Mouse (Mus musculus) neural tube, embryonic 15.5 days (tissue): Measurements from ENCODE around the gene Tmc1. TPM values are rescaled to one million over a fixed set of nuclear protein-coding genes. Genes with fewer than 3 reads are reported as not detected.

ENCODE experiments used
- ATAC-seq: fragments of 200-750 bp; cut with Nextera tagmentation; 2 replicates; pipeline ENCODE4 v1.8.0; 2017; ENCODE audit warnings: mild to moderate bottlenecking, moderate TSS enrichment, moderate library complexity; ENCODE audit not compliant: low FRiP score
- H3K27ac ChIP-seq: fragments of 300-500 bp; sonication (generic); replicated peaks from 2 replicates; pipeline ENCODE4 v1.5.1; 2015; ENCODE audit warnings: mild to moderate bottlenecking, inconsistent platforms
- H3K27me3 ChIP-seq: fragments of 300-500 bp; sonication (generic); replicated peaks from 2 replicates; pipeline ENCODE4 v1.6.1; 2015; ENCODE audit warnings: inconsistent platforms
- H3K36me3 ChIP-seq: fragments of 300-500 bp; sonication (generic); 2 replicates; pipeline ENCODE4 v1.6.1; 2015; ENCODE audit warnings: inconsistent platforms
- H3K4me1 ChIP-seq: fragments of 300-500 bp; sonication (generic); 2 replicates; pipeline ENCODE4 v1.6.1; 2015; ENCODE audit warnings: inconsistent platforms
- H3K4me2 ChIP-seq: fragments of 300-500 bp; sonication (generic); 2 replicates; pipeline ENCODE4 v1.6.1; 2015; ENCODE audit warnings: inconsistent platforms, mild to moderate bottlenecking, moderate library complexity
- H3K4me3 ChIP-seq: fragments of 300-500 bp; sonication (generic); replicated peaks from 2 replicates; pipeline ENCODE4 v1.5.1; 2015; ENCODE audit warnings: mild to moderate bottlenecking, inconsistent platforms
- H3K9ac ChIP-seq: fragments of 300-500 bp; sonication (generic); replicated peaks from 2 replicates; pipeline ENCODE4 v1.6.1; 2015; ENCODE audit warnings: mild to moderate bottlenecking, inconsistent platforms
- H3K9me3 ChIP-seq: fragments of 300-500 bp; sonication (generic); replicated peaks from 2 replicates; pipeline ENCODE4 v1.6.1; 2016; ENCODE audit warnings: inconsistent platforms
- WGBS: fragments of 180-500 bp; shearing (Covaris S2); methylation state at CpG from one replicate; pipeline ENCODE4 v1.1.7; 2015; ENCODE audit warnings: mixed read lengths; 5-methylcytosine and 5-hydroxymethylcytosine counted together
- polyA plus RNA-seq: library from polyadenylated mRNA; unstranded; fragments of >200 nt; fragmentation: Nextera tagmentation; extraction: Ambion mirVana; gene quantifications from 2 replicates; pipeline ENCODE4 v1.2.1, GENCODE M21; 2015

Tmc1 gene
- 0.06 TPM in 1 of 2 replicates, not detected in the other for polyA plus RNA-seq

- no peak within 1 kb of the TSS for H3K9ac ChIP-seq
- no peaks in the 10 kb centered on the region for H3K27me3 ChIP-seq
- no peak within 1 kb of the TSS for H3K4me3 ChIP-seq
- no peak within 1 kb of the TSS for H3K27ac ChIP-seq
- no peak within 1 kb of the TSS for H3K4me2 ChIP-seq
- H3K4me1 ChIP-seq: no peaks in the 10 kb centered on the region
- ATAC-seq: no peak
- H3K36me3 ChIP-seq: no peaks in the 10 kb centered on the region
- WGBS: 90% methylated on average over 6 of the region's 6 CpGs
- H3K9me3 ChIP-seq: 0 out of 2 replicates have a peak, but pooled peaks cover 6% of the 10 kb centered on the region
Measured at GRCm38 (mm10) chr19:20953874-20954273, at the start of gene Tmc1. Gene Tmc1 (minus strand): TSS chr19:20954202.

DNA sequence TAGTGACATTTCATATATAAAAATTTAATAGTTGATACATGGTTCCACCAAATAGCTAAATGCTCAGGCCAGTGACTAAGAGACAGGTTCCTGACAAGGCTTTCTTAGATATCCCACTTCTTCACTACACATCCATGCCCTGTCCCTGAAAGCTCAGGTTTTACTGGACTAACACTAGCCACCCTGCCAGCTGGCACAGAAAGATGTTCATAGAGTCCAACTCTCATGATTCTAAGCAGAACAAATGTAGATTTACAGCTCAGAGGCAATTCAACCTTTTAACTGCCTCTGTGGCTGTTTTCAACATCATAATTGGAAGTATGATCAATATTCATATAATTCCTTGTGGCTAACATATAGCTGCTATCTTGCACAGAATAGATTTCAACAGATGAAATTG, 47.5 kb upstream of the Tmc1 start:
- no peak for ATAC-seq
- H3K36me3 ChIP-seq: no peaks in the 10 kb centered on the region
- no peaks in the 10 kb centered on the region for H3K9me3 ChIP-seq
- H3K27me3 ChIP-seq: no peaks in the 10 kb centered on the region
- H3K9ac ChIP-seq: no peak overlapping the region
- no peaks in the 10 kb centered on the region for H3K4me1 ChIP-seq
- no peak overlapping the region for H3K4me2 ChIP-seq
- no peak overlapping the region for H3K27ac ChIP-seq
- H3K4me3 ChIP-seq: no peak overlapping the region

GRCm38 (mm10) chr19:20979244-20979643, 25.2 kb upstream of the Tmc1 start:
- Histone ChIP-seq H3K27me3 (no peaks in the 10 kb centered on the region), H3K4me2 (no peak overlapping the region), H3K9ac (no peak overlapping the region), H3K4me1 (no peaks in the 10 kb centered on the region), H3K27ac (no peak overlapping the region), H3K9me3 (no peaks in the 10 kb centered on the region), H3K36me3 (no peaks in the 10 kb centered on the region), H3K4me3 (no peak overlapping the region)
- WGBS: 88% methylated on average over 2 of the region's 2 CpGs
- ATAC-seq: no peak

DNA sequence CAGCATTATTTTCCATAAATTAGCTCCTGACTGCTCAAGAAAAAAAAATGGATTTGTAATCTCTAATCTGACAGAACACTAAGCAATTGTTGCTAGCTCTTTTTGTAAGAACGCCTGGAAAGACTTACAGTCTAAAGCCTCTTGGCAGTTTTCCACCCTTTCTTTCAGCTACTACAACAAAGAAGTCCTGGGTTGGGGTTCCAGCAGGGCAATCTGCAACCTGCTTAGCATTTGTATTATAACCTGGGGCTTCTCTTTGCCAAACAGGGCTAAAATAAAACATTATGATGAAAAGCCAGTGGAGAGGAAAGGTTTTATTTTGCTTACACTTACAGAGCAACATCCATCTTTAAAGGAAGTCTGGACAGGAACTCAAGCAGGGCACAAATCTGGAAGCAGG, 24.1 kb upstream of the Tmc1 start:
- no peak overlapping the region for H3K27ac ChIP-seq
- H3K36me3 ChIP-seq: no peaks in the 10 kb centered on the region
- H3K4me2 ChIP-seq: no peak overlapping the region
- ATAC-seq: no peak
- H3K9ac ChIP-seq: no peak overlapping the region
- no peaks in the 10 kb centered on the region for H3K27me3 ChIP-seq
- no peak overlapping the region for H3K4me3 ChIP-seq
- no peaks in the 10 kb centered on the region for H3K4me1 ChIP-seq
- WGBS: 9% methylated on average over 1 of the region's 1 CpGs
- H3K9me3 ChIP-seq: no peaks in the 10 kb centered on the region

GRCm38 (mm10) chr19:20971926-20972325, 17.9 kb upstream of the Tmc1 start:
- Histone ChIP-seq H3K9me3 (no peaks in the 10 kb centered on the region), H3K4me1 (no peaks in the 10 kb centered on the region), H3K4me2 (no peak overlapping the region), H3K36me3 (no peaks in the 10 kb centered on the region), H3K9ac (no peak overlapping the region), H3K27ac (no peak overlapping the region), H3K4me3 (no peak overlapping the region), H3K27me3 (no peaks in the 10 kb centered on the region)
- 96% methylated on average over 1 of the region's 1 CpGs for WGBS
- ATAC-seq: no peak

DNA sequence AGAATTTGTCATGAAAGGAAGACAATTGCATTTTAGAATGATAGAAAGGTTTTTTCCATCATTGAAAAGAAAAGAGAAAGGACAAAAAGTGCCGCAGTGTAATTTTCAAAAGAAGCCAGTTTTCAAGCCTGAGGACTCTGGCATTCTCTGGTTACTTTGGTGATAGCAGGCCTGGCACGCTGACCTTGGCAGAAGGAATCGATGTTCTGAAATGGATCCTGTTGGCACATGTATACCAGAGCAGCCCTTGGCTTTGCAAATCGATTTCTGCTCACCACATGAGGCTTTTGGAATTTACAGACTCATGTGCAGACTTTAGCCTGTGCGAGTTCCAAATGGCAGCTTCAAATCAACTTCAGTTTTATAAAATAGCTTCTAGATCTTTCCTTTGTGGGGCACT, 813 bp upstream of the Tmc1 start:
- Histone ChIP-seq H3K9me3 (0 out of 2 replicates have a peak, but pooled peaks cover 6% of the 10 kb centered on the region), H3K27ac (no peak overlapping the region), H3K4me3 (no peak overlapping the region), H3K36me3 (no peaks in the 10 kb centered on the region), H3K4me2 (no peak overlapping the region), H3K27me3 (no peaks in the 10 kb centered on the region), H3K9ac (no peak overlapping the region), H3K4me1 (no peaks in the 10 kb centered on the region)
- ATAC-seq: no peak; the same call in 1 of the 2 replicates
- WGBS: 84% methylated on average over 5 of the region's 5 CpGs

DNA sequence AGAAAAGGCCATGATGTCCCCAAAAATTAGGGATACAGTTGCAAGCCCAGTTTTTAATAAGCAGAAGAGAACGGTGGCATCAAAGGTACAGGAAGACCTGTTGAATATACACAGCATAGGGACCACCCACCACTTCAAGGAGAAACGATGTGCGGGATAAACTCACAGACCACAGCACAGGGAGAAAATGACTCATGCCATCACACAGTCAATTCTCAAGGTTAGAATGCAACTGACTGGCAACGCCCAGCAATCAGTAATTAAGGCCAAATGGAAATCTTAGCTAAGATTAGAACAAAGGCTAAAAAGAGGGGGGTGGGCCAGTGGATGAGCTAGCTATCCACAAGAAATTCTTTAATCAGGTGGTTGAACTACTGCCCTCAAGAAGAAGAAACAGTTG, 9.6 kb downstream of the Tmc1 start:
- Histone ChIP-seq H3K27me3 (no peaks in the 10 kb centered on the region), H3K4me2 (no peak overlapping the region), H3K4me1 (no peaks in the 10 kb centered on the region), H3K27ac (no peak overlapping the region), H3K9me3 (no peaks in the 10 kb centered on the region), H3K9ac (no peak overlapping the region), H3K4me3 (no peak overlapping the region), H3K36me3 (no peaks in the 10 kb centered on the region)
- WGBS: 69% methylated on average over 4 of the region's 4 CpGs
- ATAC-seq: no peak

GRCm38 (mm10) chr19:20924282-20924681, 29.7 kb downstream of the Tmc1 start:
- ATAC-seq: no peak
- Histone ChIP-seq H3K9ac (no peak overlapping the region), H3K36me3 (no peaks in the 10 kb centered on the region), H3K27me3 (no peaks in the 10 kb centered on the region), H3K27ac (0 out of 2 replicates have a peak overlapping the region, but pooled peaks have one; percentile 6), H3K4me1 (peaks cover 14% of the 10 kb centered on the region), H3K9me3 (no peaks in the 10 kb centered on the region), H3K4me3 (no peak overlapping the region), H3K4me2 (peak overlapping the region; percentile 42)
- WGBS: 35% methylated on average over 7 of the region's 7 CpGs

DNA sequence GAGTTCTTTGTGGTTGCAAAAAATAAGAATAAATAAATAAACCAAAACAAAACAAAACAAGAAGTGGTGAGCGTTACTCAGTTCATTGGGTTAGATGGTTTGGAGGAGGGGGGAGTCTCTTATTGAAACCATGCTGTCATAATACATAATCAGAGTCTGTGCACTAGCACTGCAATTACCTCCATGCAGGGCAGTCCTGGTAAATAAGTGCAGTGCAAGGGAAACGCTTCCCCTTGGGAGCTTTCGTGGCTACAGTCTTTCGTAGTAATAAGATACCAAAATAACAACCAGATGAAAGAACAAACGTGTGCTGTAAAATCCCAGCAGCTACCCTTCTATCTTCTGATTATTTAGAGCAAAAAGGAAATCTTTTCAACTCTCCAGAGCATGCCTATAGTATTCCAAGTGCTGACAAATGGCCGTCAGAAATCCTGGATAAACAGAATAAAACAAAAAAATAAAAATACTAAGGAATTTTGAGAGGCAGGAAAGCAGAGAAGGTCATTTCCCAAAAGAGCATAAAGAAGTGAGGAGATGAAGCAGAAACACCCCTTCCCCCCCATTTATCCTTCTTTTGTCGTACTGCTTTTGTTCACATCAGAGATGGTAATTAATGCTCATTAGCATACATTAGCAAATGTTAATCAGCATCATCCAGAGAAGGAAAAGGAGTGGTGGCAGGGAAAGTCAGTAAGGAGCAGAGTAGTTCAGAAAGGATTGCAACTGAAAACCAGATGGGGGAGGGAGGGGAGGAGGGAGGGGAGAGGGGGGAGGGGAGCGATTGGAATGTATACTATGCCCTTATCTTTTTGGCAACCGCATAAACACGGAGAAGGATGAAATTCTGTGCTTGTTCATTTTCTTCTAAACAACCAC, 30.4 kb downstream of the Tmc1 start:
- WGBS: 4% methylated on average over 10 of the region's 10 CpGs
- H3K9ac ChIP-seq: no peak overlapping the region

GRCm38 (mm10) chr19:20918241-20918640, 35.8 kb downstream of the Tmc1 start:
- H3K4me1 ChIP-seq: peaks cover under 1% of the 10 kb centered on the region
- H3K9ac ChIP-seq: no peak overlapping the region
- no peaks in the 10 kb centered on the region for H3K36me3 ChIP-seq
- no peaks in the 10 kb centered on the region for H3K9me3 ChIP-seq
- WGBS: 85% methylated on average over 4 of the region's 4 CpGs
- H3K4me3 ChIP-seq: no peak overlapping the region
- H3K4me2 ChIP-seq: no peak overlapping the region
- no peak overlapping the region for H3K27ac ChIP-seq
- H3K27me3 ChIP-seq: no peaks in the 10 kb centered on the region
- no peak for ATAC-seq

More for the DNA sequence above, 30.4 kb downstream of the Tmc1 start:
- no peaks in the 10 kb centered on the region for H3K9me3 ChIP-seq
- H3K4me1 ChIP-seq: peaks cover 14% of the 10 kb centered on the region
- H3K4me3 ChIP-seq: peak overlapping the region; percentile 21
- H3K27ac ChIP-seq: peak overlapping the region; percentile 56
- ATAC-seq: peak; percentile 87
- H3K27me3 ChIP-seq: no peaks in the 10 kb centered on the region
- no peaks in the 10 kb centered on the region for H3K36me3 ChIP-seq
- peak overlapping the region; percentile 42 for H3K4me2 ChIP-seq

- Histone ChIP-seq H3K27me3 (no peaks in the 10 kb centered on the region), H3K4me3 (no peak overlapping the region), H3K4me1 (no peaks in the 10 kb centered on the region), H3K9me3 (no peaks in the 10 kb centered on the region), H3K27ac (no peak overlapping the region), H3K36me3 (no peaks in the 10 kb centered on the region), H3K4me2 (no peak overlapping the region), H3K9ac (no peak overlapping the region)
- ATAC-seq: no peak
- WGBS: 98% methylated on average over 2 of the region's 2 CpGs
Measured at GRCm38 (mm10) chr19:20915151-20915550, 38.9 kb downstream of the Tmc1 start.

GRCm38 (mm10) chr19:20910356-20910755, 43.6 kb downstream of the Tmc1 start:
- 73% methylated on average over 5 of the region's 5 CpGs for WGBS
- Histone ChIP-seq H3K9me3 (no peaks in the 10 kb centered on the region), H3K4me3 (no peak overlapping the region), H3K4me1 (no peaks in the 10 kb centered on the region), H3K4me2 (no peak overlapping the region), H3K27me3 (no peaks in the 10 kb centered on the region), H3K9ac (no peak overlapping the region), H3K36me3 (no peaks in the 10 kb centered on the region), H3K27ac (no peak overlapping the region)
- ATAC-seq: no peak
